Mouse (Mus musculus) E14TG2a.4 (cell line): ENCODE results near the gene Pygo2.

ENCODE experiments used
- H3K27me3 ChIP-seq: 2 replicates; pipeline ENCODE4 v1.6.1; 2014; ENCODE audit warnings: low read length, control low read depth; ENCODE audit not compliant: insufficient read depth
- H3K36me3 ChIP-seq: 2 replicates; pipeline ENCODE4 v1.6.1; 2014; ENCODE audit warnings: low read length, control low read depth; ENCODE audit not compliant: insufficient read depth
- H3K4me1 ChIP-seq: replicated peaks from 2 replicates; pipeline ENCODE4 v1.6.1; 2014; ENCODE audit warnings: low read depth, low read length, control low read depth
- H3K4me3 ChIP-seq: replicated peaks from 2 replicates; pipeline ENCODE4 v1.5.1; 2014; ENCODE audit warnings: mild to moderate bottlenecking, low read length
- H3K9me3 ChIP-seq: 2 replicates; pipeline ENCODE4 v1.6.1; 2014; ENCODE audit warnings: low read length, control low read depth
- CTCF ChIP-seq: conservative IDR thresholded peaks from 2 replicates; pipeline ENCODE4 v1.5.1; 2014; ENCODE audit warnings: low read length
- POU5F1 ChIP-seq: IDR thresholded peaks from 2 replicates; pipeline ENCODE4 v1.6.1; 2014; ENCODE audit warnings: low read length, borderline replicate concordance

Pygo2 gene

DNA sequence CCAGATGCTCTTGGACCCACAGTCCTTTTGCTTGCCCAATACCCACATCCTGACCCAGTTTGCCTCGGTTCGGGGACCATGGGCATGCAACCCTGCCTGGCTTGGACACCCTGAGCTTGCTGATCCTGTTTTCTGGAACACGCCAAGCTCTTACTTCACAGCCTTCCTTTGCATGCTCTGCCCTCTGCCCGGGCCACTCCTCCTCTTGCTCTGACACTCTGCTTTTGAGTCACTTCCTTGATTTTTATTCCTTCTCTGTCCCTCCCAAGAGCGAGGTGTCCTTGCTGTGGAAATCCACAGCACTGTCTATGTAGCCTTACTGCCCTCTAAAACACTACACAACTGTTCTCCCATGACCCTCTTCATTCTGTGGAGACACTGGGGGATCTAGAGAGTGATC is 52.2 kb downstream of the Pygo2 start:
- H3K36me3 ChIP-seq, result no peaks in the 10 kb centered on the region
- H3K4me1 ChIP-seq, result peaks cover 18% of the 10 kb centered on the region
- TF ChIP-seq CTCF (no peak), POU5F1 (no peak)
- H3K9me3 ChIP-seq, result no peaks in the 10 kb centered on the region
- H3K27me3 ChIP-seq, result peaks cover 6% of the 10 kb centered on the region
- H3K4me3 ChIP-seq, result no peak overlapping the region
